Mouse (Mus musculus): Measurements from ENCODE around the gene Gm14444. TPM values are rescaled to one million over a fixed set of nuclear protein-coding genes. Genes with fewer than 3 reads are reported as not detected.

Gm14444 gene
- total RNA-seq (2023): not detected in 4 replicates

GRCm38 (mm10) chr2:175010022-175010421 lies at the start of gene Gm14444:
Gene Gm14444, plus strand, starts transcription at chr2:175010241.

DNA sequence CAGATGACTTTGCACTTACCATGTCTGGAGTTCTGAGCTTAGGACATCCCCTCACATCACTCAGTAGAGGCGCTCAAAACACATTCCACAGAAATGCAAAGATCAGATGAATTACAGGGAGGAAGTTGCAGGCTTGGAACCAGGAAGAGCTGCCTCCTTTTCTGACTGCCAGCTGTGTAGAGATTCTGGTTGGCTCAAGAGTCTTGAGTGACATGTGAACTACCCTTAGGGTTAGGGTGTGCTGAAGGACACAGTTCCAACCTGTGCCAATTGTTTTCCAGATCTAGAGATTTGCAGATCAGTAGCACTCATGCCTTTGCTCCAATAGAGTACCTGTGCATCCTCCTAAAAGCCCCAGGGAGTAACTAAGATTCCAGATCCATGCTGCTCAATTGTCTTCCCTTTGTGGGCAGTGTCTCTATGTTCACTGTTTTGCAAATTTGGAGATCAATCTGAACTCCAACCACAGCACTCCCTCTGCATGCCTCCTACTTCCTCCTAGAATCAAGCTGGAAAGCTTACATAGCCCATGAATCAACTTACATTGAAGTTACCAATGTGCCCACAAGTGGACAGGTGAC lies 57.7 kb downstream of the Gm14444 start, which contains the start of gene Gm14393:
TSS of gene Gm14393 (minus strand) at position 101 of the 581 bp plus-strand sequence.

Other genes starting within 250 kb of the Gm14444 start
- gene Edn3, start 249.6 kb upstream of the Gm14444 start, total RNA-seq (2023): 0.30 TPM in 1 of 4 replicates, not detected in the others
- not detected in 4 replicates for gene Gm14393, start 57.5 kb downstream of the Gm14444 start, total RNA-seq (2023)
- 1.2 to 1.5 TPM (median 1.4 TPM) in 4 replicates for gene Gm14399, start 131.8 kb downstream of the Gm14444 start, total RNA-seq (2023)
- gene Gm14443, start 165.6 kb downstream of the Gm14444 start, total RNA-seq (2023): 0.12 to 0.19 TPM in 2 of 4 replicates, not detected in the others
- gene Gm14391, start 196.7 kb downstream of the Gm14444 start, total RNA-seq (2023): 8.1 to 11.8 TPM (median 11.5 TPM) in 4 replicates

Measured in B cell, adult 62 days (primary cell).